Mouse (Mus musculus) layer of hippocampus, adult 11-12 months (tissue): ENCODE measurements around the gene Fam186b.
A peak's percentile ranks its signal among the peaks of the same experiment; 100 is the strongest.
"Not testable (repeated sequence)": the region's sequence is repeated elsewhere in the genome, so short reads cannot be mapped to it uniquely, and the experiment has no call there.

ENCODE experiments used
- DNase-seq: peaks from one replicate; pipeline ENCODE4 v3.0.0; 2022; ENCODE audit warnings: low spot score

The Fam186b gene

GRCm38 (mm10) chr15:99259730-99260252 is 35.9 kb downstream of the Fam186b start:
- DNase-seq: peak; percentile 67

GRCm38 (mm10) chr15:99259167-99259729 is 36.4 kb downstream of the Fam186b start:
- no peak for DNase-seq

- DNase-seq: no peak
Measured at GRCm38 (mm10) chr15:99255241-99255749, 40.4 kb downstream of the Fam186b start.

- no peak for DNase-seq
Measured at GRCm38 (mm10) chr15:99254477-99255005, 41.1 kb downstream of the Fam186b start.

GRCm38 (mm10) chr15:99253772-99254171 is 41.9 kb downstream of the Fam186b start:
- DNase-seq: no peak

GRCm38 (mm10) chr15:99253175-99253479 is 42.6 kb downstream of the Fam186b start:
- DNase-seq: not testable (repeated sequence)

GRCm38 (mm10) chr15:99252381-99253174 is 43.1 kb downstream of the Fam186b start:
- DNase-seq: no peak

- DNase-seq: peak; percentile 99
Measured at GRCm38 (mm10) chr15:99251626-99252380, 43.9 kb downstream of the Fam186b start, which contains the start of gene Mcrs1. Mcrs1 (minus strand) TSS chr15:99251961.

- DNase-seq: not testable (repeated sequence)
Measured at GRCm38 (mm10) chr15:99251111-99251510, 44.6 kb downstream of the Fam186b start.

- DNase-seq: no peak
Measured at GRCm38 (mm10) chr15:99249938-99250337, 45.8 kb downstream of the Fam186b start.

GRCm38 (mm10) chr15:99248972-99249371 is 46.7 kb downstream of the Fam186b start:
- DNase-seq: peak; percentile 74

- not testable (repeated sequence) for DNase-seq
Measured at GRCm38 (mm10) chr15:99246736-99247135, 49.0 kb downstream of the Fam186b start.

GRCm38 (mm10) chr15:99242045-99242444 is 53.6 kb downstream of the Fam186b start:
- DNase-seq: no peak

GRCm38 (mm10) chr15:99241249-99241648 is 54.4 kb downstream of the Fam186b start:
- DNase-seq: no peak

GRCm38 (mm10) chr15:99240129-99240528 is 55.6 kb downstream of the Fam186b start:
- no peak for DNase-seq

GRCm38 (mm10) chr15:99238006-99238405 is 57.7 kb downstream of the Fam186b start:
- DNase-seq: no peak

- no peak for DNase-seq
Measured at GRCm38 (mm10) chr15:99234326-99235010, 61.2 kb downstream of the Fam186b start.

GRCm38 (mm10) chr15:99233719-99234118 is 62.0 kb downstream of the Fam186b start:
- DNase-seq: no peak

GRCm38 (mm10) chr15:99231998-99232397 is 63.7 kb downstream of the Fam186b start:
- no peak for DNase-seq

- no peak for DNase-seq
Measured at GRCm38 (mm10) chr15:99226090-99226489, 69.6 kb downstream of the Fam186b start.

- peak; percentile 75 for DNase-seq
Measured at GRCm38 (mm10) chr15:99225081-99225810, 70.4 kb downstream of the Fam186b start.
